Mouse (Mus musculus) hindbrain, embryonic 15.5 days (tissue): ENCODE measurements around the gene Rpia. TPM values are rescaled to one million over a fixed set of nuclear protein-coding genes. Genes with fewer than 3 reads are reported as not detected.

Experiments
- ATAC-seq: fragments of 200-750 bp; cut with Nextera tagmentation; 2 replicates; pipeline ENCODE4 v1.8.0; 2017; ENCODE audit warnings: low read depth, moderate number of reproducible peaks, moderate TSS enrichment; ENCODE audit not compliant: low FRiP score
- H3K27ac ChIP-seq: fragments of 300-500 bp; sonication (generic); replicated peaks from 2 replicates; pipeline ENCODE4 v1.5.1; 2015; ENCODE audit warnings: mild to moderate bottlenecking, inconsistent platforms
- H3K27me3 ChIP-seq: fragments of 300-500 bp; sonication (generic); 2 replicates; pipeline ENCODE4 v1.6.1; 2015; ENCODE audit warnings: control low read depth, inconsistent platforms
- H3K36me3 ChIP-seq: fragments of 300-500 bp; sonication (generic); 2 replicates; pipeline ENCODE4 v1.6.1; 2015; ENCODE audit warnings: control low read depth, inconsistent platforms
- H3K4me1 ChIP-seq: fragments of 300-500 bp; sonication (generic); replicated peaks from 2 replicates; pipeline ENCODE4 v1.6.1; 2015; ENCODE audit warnings: control low read depth, inconsistent platforms
- H3K4me2 ChIP-seq: fragments of 300-500 bp; sonication (generic); 2 replicates; pipeline ENCODE4 v1.6.1; 2015; ENCODE audit warnings: moderate library complexity, mild to moderate bottlenecking, inconsistent platforms
- H3K4me3 ChIP-seq: fragments of 300-500 bp; sonication (generic); 2 replicates; pipeline ENCODE4 v1.5.1; 2015; ENCODE audit warnings: mild to moderate bottlenecking, inconsistent platforms
- H3K9ac ChIP-seq: fragments of 300-500 bp; sonication (generic); 2 replicates; pipeline ENCODE4 v1.6.1; 2015; ENCODE audit warnings: inconsistent platforms
- H3K9me3 ChIP-seq: fragments of 300-500 bp; sonication (generic); 2 replicates; pipeline ENCODE4 v1.6.1; 2016; ENCODE audit warnings: control low read depth, inconsistent platforms
- WGBS: fragments of 180-500 bp; shearing (Covaris S2); methylation state at CpG from one replicate; pipeline ENCODE4 v1.1.7; 2015; 5-methylcytosine and 5-hydroxymethylcytosine counted together
- polyA plus RNA-seq: library from polyadenylated mRNA; unstranded; fragments of >200 nt; fragmentation: Nextera tagmentation; extraction: Ambion mirVana; gene quantifications from 2 replicates; pipeline ENCODE4 v1.2.1, GENCODE M21; 2015

The Rpia gene
- polyA plus RNA-seq, 1 experiment from 2014 or later = 2.8 TPM

GRCm38 (mm10) chr6:70768769-70769168, 23.3 kb downstream of the Rpia start:
- 31% methylated on average over 6 of the region's 6 CpGs for WGBS
- no peak overlapping the region for H3K27ac ChIP-seq
- H3K27me3 ChIP-seq = no peaks in the 10 kb centered on the region
- H3K4me2 ChIP-seq = no peak overlapping the region
- H3K9me3 ChIP-seq = no peaks in the 10 kb centered on the region
- no peaks in the 10 kb centered on the region for H3K4me1 ChIP-seq
- ATAC-seq = peak; percentile 75; the same call in 1 of the 2 replicates
- H3K4me3 ChIP-seq = no peak overlapping the region
- no peak overlapping the region for H3K9ac ChIP-seq
- H3K36me3 ChIP-seq = peaks cover 59% of the 10 kb centered on the region

- Histone ChIP-seq H3K4me2 (no peak overlapping the region), H3K4me1 (no peaks in the 10 kb centered on the region), H3K9me3 (no peaks in the 10 kb centered on the region), H3K4me3 (no peak overlapping the region), H3K9ac (no peak overlapping the region), H3K27ac (no peak overlapping the region), H3K27me3 (no peaks in the 10 kb centered on the region), H3K36me3 (peaks cover 35% of the 10 kb centered on the region)
- 90% methylated on average over 8 of the region's 8 CpGs for WGBS
- ATAC-seq = no peak
These were observed 27.0 kb downstream of the Rpia start for GRCm38 (mm10) chr6:70765076-70765475.

GRCm38 (mm10) chr6:70764551-70764950, 27.5 kb downstream of the Rpia start:
- no peak overlapping the region for H3K4me3 ChIP-seq
- no peak overlapping the region for H3K4me2 ChIP-seq
- H3K36me3 ChIP-seq = peaks cover 31% of the 10 kb centered on the region
- H3K4me1 ChIP-seq = no peaks in the 10 kb centered on the region
- 94% methylated on average over 5 of the region's 5 CpGs for WGBS
- ATAC-seq = no peak
- H3K9me3 ChIP-seq = no peaks in the 10 kb centered on the region
- H3K9ac ChIP-seq = no peak overlapping the region
- no peak overlapping the region for H3K27ac ChIP-seq
- no peaks in the 10 kb centered on the region for H3K27me3 ChIP-seq

GRCm38 (mm10) chr6:70763881-70764280, 28.2 kb downstream of the Rpia start:
- Histone ChIP-seq H3K27ac (no peak overlapping the region), H3K4me2 (no peak overlapping the region), H3K4me3 (no peak overlapping the region), H3K9me3 (no peaks in the 10 kb centered on the region), H3K27me3 (no peaks in the 10 kb centered on the region), H3K36me3 (peaks cover 30% of the 10 kb centered on the region), H3K4me1 (no peaks in the 10 kb centered on the region), H3K9ac (no peak overlapping the region)
- no peak for ATAC-seq
- WGBS = 92% methylated on average over 4 of the region's 4 CpGs

GRCm38 (mm10) chr6:70762659-70763058, 29.4 kb downstream of the Rpia start:
- Histone ChIP-seq H3K27ac (no peak overlapping the region), H3K9me3 (no peaks in the 10 kb centered on the region), H3K9ac (no peak overlapping the region), H3K4me1 (no peaks in the 10 kb centered on the region), H3K4me2 (no peak overlapping the region), H3K4me3 (no peak overlapping the region), H3K27me3 (no peaks in the 10 kb centered on the region), H3K36me3 (peaks cover 19% of the 10 kb centered on the region)
- 91% methylated on average over 6 of the region's 6 CpGs for WGBS
- ATAC-seq = no peak

- H3K9ac ChIP-seq = no peak overlapping the region
- H3K4me2 ChIP-seq = no peak overlapping the region
- H3K4me3 ChIP-seq = no peak overlapping the region
- no peak overlapping the region for H3K27ac ChIP-seq
- 78% methylated on average over 4 of the region's 4 CpGs for WGBS
- no peaks in the 10 kb centered on the region for H3K27me3 ChIP-seq
- no peak for ATAC-seq
- no peaks in the 10 kb centered on the region for H3K4me1 ChIP-seq
- H3K36me3 ChIP-seq = peaks cover 7% of the 10 kb centered on the region; the same call in 1 of the 2 replicates
- H3K9me3 ChIP-seq = no peaks in the 10 kb centered on the region
These were observed 31.1 kb downstream of the Rpia start for GRCm38 (mm10) chr6:70760951-70761350.

DNA sequence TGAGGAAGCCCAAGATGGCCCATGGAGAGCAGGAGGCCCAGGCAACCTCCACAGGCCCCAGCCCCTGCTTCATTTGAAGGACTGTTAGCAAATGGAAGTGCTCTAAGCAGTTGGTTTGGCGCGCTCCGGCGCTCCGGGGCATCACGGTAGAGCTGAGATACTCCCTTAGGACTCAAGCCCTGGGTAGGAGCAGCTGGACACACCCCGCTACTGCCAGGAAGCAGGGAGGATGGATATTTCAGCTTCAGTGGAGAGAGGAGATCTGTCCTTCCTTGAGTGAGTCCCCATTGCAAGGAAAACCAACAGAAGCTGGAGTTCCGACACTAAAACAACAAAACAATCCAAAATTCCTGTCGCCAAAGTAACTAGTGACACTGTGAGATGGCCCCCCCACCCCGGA, 37.2 kb downstream of the Rpia start:
- no peaks in the 10 kb centered on the region for H3K27me3 ChIP-seq
- no peaks in the 10 kb centered on the region for H3K36me3 ChIP-seq

GRCm38 (mm10) chr6:70752351-70752750, 39.7 kb downstream of the Rpia start:
- no peak overlapping the region for H3K9ac ChIP-seq
- no peak overlapping the region for H3K4me3 ChIP-seq
- no peak overlapping the region for H3K27ac ChIP-seq
- no peak for ATAC-seq
- 57% methylated on average over 8 of the region's 8 CpGs for WGBS
- no peaks in the 10 kb centered on the region for H3K9me3 ChIP-seq
- no peaks in the 10 kb centered on the region for H3K4me1 ChIP-seq
- H3K27me3 ChIP-seq = no peaks in the 10 kb centered on the region
- H3K4me2 ChIP-seq = no peak overlapping the region
- H3K36me3 ChIP-seq = no peaks in the 10 kb centered on the region

More for the DNA sequence above, 37.2 kb downstream of the Rpia start:
- Histone ChIP-seq H3K9me3 (no peaks in the 10 kb centered on the region), H3K27ac (no peak overlapping the region), H3K4me2 (no peak overlapping the region), H3K4me1 (no peaks in the 10 kb centered on the region), H3K9ac (no peak overlapping the region), H3K4me3 (no peak overlapping the region)
- no peak for ATAC-seq
- WGBS = 89% methylated on average over 10 of the region's 10 CpGs

DNA sequence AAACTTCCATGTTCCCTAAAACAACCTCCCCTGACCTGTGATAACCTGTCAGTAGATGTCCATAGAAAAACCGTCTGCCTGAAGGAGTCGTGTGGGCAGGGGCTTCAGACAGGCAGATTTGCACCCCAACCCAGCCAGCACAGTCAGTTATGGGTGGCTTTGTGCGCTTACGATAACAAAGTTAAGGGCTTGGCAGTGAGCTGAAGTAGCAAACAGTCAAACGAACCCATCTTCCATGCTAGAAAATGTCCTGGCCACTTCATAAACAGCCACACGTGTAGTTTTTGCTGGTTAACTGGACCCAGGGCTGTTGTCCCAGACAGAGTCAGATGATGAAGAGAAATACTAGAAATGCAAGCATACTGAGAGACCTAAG, 40.1 kb downstream of the Rpia start:
- no peak overlapping the region for H3K4me2 ChIP-seq
- H3K27ac ChIP-seq = no peak overlapping the region
- H3K36me3 ChIP-seq = no peaks in the 10 kb centered on the region
- ATAC-seq = no peak
- no peaks in the 10 kb centered on the region for H3K27me3 ChIP-seq
- H3K4me1 ChIP-seq = no peaks in the 10 kb centered on the region
- no peaks in the 10 kb centered on the region for H3K9me3 ChIP-seq
- WGBS = 78% methylated on average over 6 of the region's 6 CpGs
- H3K4me3 ChIP-seq = no peak overlapping the region
- H3K9ac ChIP-seq = no peak overlapping the region

GRCm38 (mm10) chr6:70751251-70751897, 40.7 kb downstream of the Rpia start:
- Histone ChIP-seq H3K27me3 (no peaks in the 10 kb centered on the region), H3K27ac (no peak overlapping the region), H3K9ac (no peak overlapping the region), H3K4me2 (no peak overlapping the region), H3K4me3 (no peak overlapping the region), H3K9me3 (no peaks in the 10 kb centered on the region), H3K4me1 (no peaks in the 10 kb centered on the region), H3K36me3 (no peaks in the 10 kb centered on the region)
- 74% methylated on average over 8 of the region's 8 CpGs for WGBS
- ATAC-seq = no peak

DNA sequence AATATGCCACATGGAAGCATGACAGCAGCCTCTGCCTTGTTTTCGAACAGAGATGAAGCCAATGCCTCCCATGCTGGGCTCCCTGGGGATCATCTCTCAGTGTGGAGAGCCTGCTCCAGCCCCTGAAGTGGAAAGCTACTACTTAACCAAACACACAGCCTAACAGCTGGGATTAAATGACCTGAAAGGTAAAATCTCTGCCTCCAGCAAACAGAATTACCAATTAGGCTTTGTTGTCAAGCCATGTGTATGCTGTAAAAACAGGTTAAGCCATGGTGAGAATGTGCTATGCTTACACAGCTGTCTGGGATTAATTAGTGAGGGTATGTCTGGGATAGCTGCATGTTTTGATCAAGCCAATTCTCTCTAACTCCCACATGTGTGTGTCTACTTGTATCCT, 42.3 kb downstream of the Rpia start:
- Histone ChIP-seq H3K36me3 (no peaks in the 10 kb centered on the region), H3K4me2 (no peak overlapping the region), H3K4me1 (no peaks in the 10 kb centered on the region), H3K9ac (no peak overlapping the region), H3K27ac (no peak overlapping the region), H3K4me3 (no peak overlapping the region), H3K27me3 (no peaks in the 10 kb centered on the region), H3K9me3 (no peaks in the 10 kb centered on the region)
- 39% methylated on average over 1 of the region's 1 CpGs for WGBS
- ATAC-seq = no peak

DNA sequence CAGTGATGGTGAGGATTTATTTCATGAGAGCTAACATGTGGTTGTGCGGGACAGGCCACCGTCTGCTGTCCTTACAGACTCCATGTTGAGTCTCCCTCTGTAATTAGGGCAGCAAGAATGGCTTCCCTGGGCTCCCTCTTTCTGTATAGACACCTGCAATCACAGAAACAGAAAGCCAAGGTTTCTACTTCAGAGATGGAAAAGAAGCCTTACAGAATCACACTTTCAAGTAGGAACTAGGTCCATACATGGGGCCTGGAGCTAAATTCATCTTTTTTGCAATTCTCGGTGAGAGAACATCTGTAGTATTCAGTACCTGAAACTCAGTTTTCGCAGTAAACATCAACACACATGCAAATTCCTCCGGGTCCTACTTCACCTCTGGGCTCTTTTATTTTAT, 44.3 kb downstream of the Rpia start:
- H3K9ac ChIP-seq = no peak overlapping the region
- no peaks in the 10 kb centered on the region for H3K27me3 ChIP-seq
- H3K9me3 ChIP-seq = no peaks in the 10 kb centered on the region
- no peak overlapping the region for H3K4me2 ChIP-seq
- H3K27ac ChIP-seq = no peak overlapping the region
- ATAC-seq = no peak
- H3K4me3 ChIP-seq = no peak overlapping the region
- WGBS = 93% methylated on average over 5 of the region's 5 CpGs
- no peaks in the 10 kb centered on the region for H3K36me3 ChIP-seq
- no peaks in the 10 kb centered on the region for H3K4me1 ChIP-seq

DNA sequence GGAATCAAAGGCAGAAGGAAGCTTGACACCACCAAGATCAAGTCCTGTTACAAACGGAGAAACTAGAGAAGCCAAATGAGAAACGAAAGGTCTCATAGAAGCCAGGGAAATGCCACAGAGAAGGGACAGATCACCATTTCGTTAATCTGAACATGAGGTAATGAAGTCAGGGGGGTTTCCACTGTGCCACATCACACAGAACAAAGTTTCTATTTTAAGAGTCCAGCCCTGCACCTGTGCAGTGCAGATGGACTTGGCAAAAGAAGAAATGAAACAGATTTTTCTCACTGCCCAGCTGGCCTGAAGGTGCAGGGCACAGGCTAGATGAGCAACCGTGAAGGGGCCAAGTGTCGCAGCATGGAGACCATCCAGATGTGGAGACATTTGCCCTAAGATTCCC, 48.1 kb downstream of the Rpia start:
- Histone ChIP-seq H3K4me2 (no peak overlapping the region), H3K27me3 (no peaks in the 10 kb centered on the region), H3K9ac (no peak overlapping the region), H3K36me3 (no peaks in the 10 kb centered on the region), H3K4me1 (no peaks in the 10 kb centered on the region), H3K27ac (no peak overlapping the region), H3K4me3 (no peak overlapping the region), H3K9me3 (no peaks in the 10 kb centered on the region)
- no peak for ATAC-seq
- WGBS = 88% methylated on average over 5 of the region's 5 CpGs
